Mouse (Mus musculus): ENCODE results near the gene Itpr2. TPM values are rescaled to one million over a fixed set of nuclear protein-coding genes. Genes with fewer than 3 reads are reported as not detected.

The Itpr2 gene
- polyA plus RNA-seq, 1 experiment from 2014 or later = 6.2 TPM

GRCm38 (mm10) chr6:146270162-146270561 lies 231.9 kb downstream of the Itpr2 start:
- Histone ChIP-seq H3K4me3 (replicated peaks; ENCODE audit: low read length) (no peak overlapping the region), H3K4me2 (replicated peaks) (no peak overlapping the region), H3K27me3 (ENCODE audit: control insufficient read depth, insufficient read depth, low read length) (no peaks in the 10 kb centered on the region), H3K9me3 (ENCODE audit: control insufficient read depth, low read length) (no peaks in the 10 kb centered on the region), H3K36me3 (replicated peaks; ENCODE audit: control insufficient read depth, insufficient read depth) (no peaks in the 10 kb centered on the region), H3K27ac (no peak overlapping the region), H3K9ac (no peak overlapping the region), H3K4me1 (replicated peaks; ENCODE audit: control insufficient read depth, insufficient read depth, low read length) (peaks cover 11% of the 10 kb centered on the region; the same call in 1 of the 2 replicates)
- DNase-seq (ENCODE audit: low spot score) (no peak), ATAC-seq (ENCODE audit: low FRiP score) (no peak)
- 42% methylated on average over 5 of the region's 5 CpGs for WGBS

GRCm38 (mm10) chr6:146269291-146269690 lies 232.7 kb downstream of the Itpr2 start:
- no peaks in the 10 kb centered on the region for H3K36me3 ChIP-seq (replicated peaks; ENCODE audit: control insufficient read depth, insufficient read depth)
- no peak for DNase-seq (ENCODE audit: low spot score)
- WGBS = 95% methylated on average over 5 of the region's 5 CpGs

GRCm38 (mm10) chr6:146260674-146261376 lies 241.2 kb downstream of the Itpr2 start:
- Histone ChIP-seq H3K36me3 (replicated peaks; ENCODE audit: control insufficient read depth, insufficient read depth) (no peaks in the 10 kb centered on the region), H3K4me1 (replicated peaks; ENCODE audit: control insufficient read depth, insufficient read depth, low read length) (no peaks in the 10 kb centered on the region), H3K27ac (no peak overlapping the region), H3K9ac (no peak overlapping the region), H3K9me3 (ENCODE audit: control insufficient read depth, low read length) (no peaks in the 10 kb centered on the region), H3K27me3 (ENCODE audit: control insufficient read depth, insufficient read depth, low read length) (no peaks in the 10 kb centered on the region), H3K4me3 (replicated peaks; ENCODE audit: low read length) (no peak overlapping the region), H3K4me2 (replicated peaks) (no peak overlapping the region)
- ATAC-seq (ENCODE audit: low FRiP score) = no peak
- no peak for DNase-seq (ENCODE audit: low spot score)
- WGBS = 91% methylated on average over 7 of the region's 7 CpGs

More at GRCm38 (mm10) chr6:146269291-146269690, 232.7 kb downstream of the Itpr2 start:
- ATAC-seq (ENCODE audit: low FRiP score) = no peak
- Histone ChIP-seq H3K27ac (no peak overlapping the region), H3K4me1 (replicated peaks; ENCODE audit: control insufficient read depth, insufficient read depth, low read length) (peaks cover 11% of the 10 kb centered on the region; the same call in 1 of the 2 replicates), H3K4me2 (replicated peaks) (no peak overlapping the region), H3K27me3 (ENCODE audit: control insufficient read depth, insufficient read depth, low read length) (no peaks in the 10 kb centered on the region), H3K4me3 (replicated peaks; ENCODE audit: low read length) (no peak overlapping the region), H3K9ac (no peak overlapping the region), H3K9me3 (ENCODE audit: control insufficient read depth, low read length) (no peaks in the 10 kb centered on the region)

GRCm38 (mm10) chr6:146258751-146259150 lies 243.3 kb downstream of the Itpr2 start:
- no peaks in the 10 kb centered on the region for H3K9me3 ChIP-seq (ENCODE audit: control insufficient read depth, low read length)
- H3K27me3 ChIP-seq (ENCODE audit: control insufficient read depth, insufficient read depth, low read length) = no peaks in the 10 kb centered on the region
- no peak overlapping the region for H3K27ac ChIP-seq
- H3K4me2 ChIP-seq (replicated peaks) = no peak overlapping the region
- no peak overlapping the region for H3K4me3 ChIP-seq (replicated peaks; ENCODE audit: low read length)
- no peak overlapping the region for H3K9ac ChIP-seq
- no peak for ATAC-seq (ENCODE audit: low FRiP score)
- H3K36me3 ChIP-seq (replicated peaks; ENCODE audit: control insufficient read depth, insufficient read depth) = no peaks in the 10 kb centered on the region
- DNase-seq (ENCODE audit: low spot score) = no peak
- H3K4me1 ChIP-seq (replicated peaks; ENCODE audit: control insufficient read depth, insufficient read depth, low read length) = no peaks in the 10 kb centered on the region
- WGBS = 88% methylated on average over 5 of the region's 5 CpGs

GRCm38 (mm10) chr6:146258261-146258660 lies 243.8 kb downstream of the Itpr2 start:
- H3K9me3 ChIP-seq (ENCODE audit: control insufficient read depth, low read length) = no peaks in the 10 kb centered on the region
- ATAC-seq (ENCODE audit: low FRiP score) (no peak), DNase-seq (ENCODE audit: low spot score) (no peak)
- no peak overlapping the region for H3K27ac ChIP-seq
- no peaks in the 10 kb centered on the region for H3K36me3 ChIP-seq (replicated peaks; ENCODE audit: control insufficient read depth, insufficient read depth)
- H3K27me3 ChIP-seq (ENCODE audit: control insufficient read depth, insufficient read depth, low read length) = no peaks in the 10 kb centered on the region
- H3K4me1 ChIP-seq (replicated peaks; ENCODE audit: control insufficient read depth, insufficient read depth, low read length) = no peaks in the 10 kb centered on the region
- 94% methylated on average over 3 of the region's 3 CpGs for WGBS
- no peak overlapping the region for H3K4me3 ChIP-seq (replicated peaks; ENCODE audit: low read length)
- H3K4me2 ChIP-seq (replicated peaks) = no peak overlapping the region
- H3K9ac ChIP-seq = no peak overlapping the region

GRCm38 (mm10) chr6:146256947-146257670 lies 244.9 kb downstream of the Itpr2 start:
- no peak overlapping the region for H3K4me3 ChIP-seq (replicated peaks; ENCODE audit: low read length)
- H3K9me3 ChIP-seq (ENCODE audit: control insufficient read depth, low read length) = no peaks in the 10 kb centered on the region
- WGBS = 91% methylated on average over 7 of the region's 7 CpGs
- no peaks in the 10 kb centered on the region for H3K27me3 ChIP-seq (ENCODE audit: control insufficient read depth, insufficient read depth, low read length)
- no peak for DNase-seq (ENCODE audit: low spot score)
- H3K4me1 ChIP-seq (replicated peaks; ENCODE audit: control insufficient read depth, insufficient read depth, low read length) = no peaks in the 10 kb centered on the region
- no peak overlapping the region for H3K27ac ChIP-seq
- H3K4me2 ChIP-seq (replicated peaks) = no peak overlapping the region
- no peak for ATAC-seq (ENCODE audit: low FRiP score)
- H3K36me3 ChIP-seq (replicated peaks; ENCODE audit: control insufficient read depth, insufficient read depth) = no peaks in the 10 kb centered on the region
- no peak overlapping the region for H3K9ac ChIP-seq

GRCm38 (mm10) chr6:146256401-146256800 lies 245.6 kb downstream of the Itpr2 start:
- no peaks in the 10 kb centered on the region for H3K4me1 ChIP-seq (replicated peaks; ENCODE audit: control insufficient read depth, insufficient read depth, low read length)
- no peak overlapping the region for H3K9ac ChIP-seq
- 81% methylated on average over 2 of the region's 2 CpGs for WGBS
- ATAC-seq (ENCODE audit: low FRiP score) (no peak), DNase-seq (ENCODE audit: low spot score) (no peak)
- H3K4me3 ChIP-seq (replicated peaks; ENCODE audit: low read length) = no peak overlapping the region
- no peaks in the 10 kb centered on the region for H3K9me3 ChIP-seq (ENCODE audit: control insufficient read depth, low read length)
- no peak overlapping the region for H3K4me2 ChIP-seq (replicated peaks)
- H3K36me3 ChIP-seq (replicated peaks; ENCODE audit: control insufficient read depth, insufficient read depth) = no peaks in the 10 kb centered on the region
- no peaks in the 10 kb centered on the region for H3K27me3 ChIP-seq (ENCODE audit: control insufficient read depth, insufficient read depth, low read length)
- H3K27ac ChIP-seq = no peak overlapping the region

- ATAC-seq (ENCODE audit: low FRiP score) (no peak), DNase-seq (ENCODE audit: low spot score) (no peak)
- H3K27ac ChIP-seq = no peak overlapping the region
- no peaks in the 10 kb centered on the region for H3K27me3 ChIP-seq (ENCODE audit: control insufficient read depth, insufficient read depth, low read length)
- H3K36me3 ChIP-seq (replicated peaks; ENCODE audit: control insufficient read depth, insufficient read depth) = no peaks in the 10 kb centered on the region
- no peak overlapping the region for H3K4me2 ChIP-seq (replicated peaks)
- H3K4me1 ChIP-seq (replicated peaks; ENCODE audit: control insufficient read depth, insufficient read depth, low read length) = no peaks in the 10 kb centered on the region
- H3K9me3 ChIP-seq (ENCODE audit: control insufficient read depth, low read length) = no peaks in the 10 kb centered on the region
- H3K9ac ChIP-seq = no peak overlapping the region
- WGBS = 96% methylated on average over 6 of the region's 6 CpGs
- H3K4me3 ChIP-seq (replicated peaks; ENCODE audit: low read length) = no peak overlapping the region
Observed at GRCm38 (mm10) chr6:146255656-146256055, 246.4 kb downstream of the Itpr2 start.

GRCm38 (mm10) chr6:146254931-146255330 lies 247.1 kb downstream of the Itpr2 start:
- DNase-seq (ENCODE audit: low spot score) (no peak), ATAC-seq (ENCODE audit: low FRiP score) (no peak)
- Histone ChIP-seq H3K9me3 (ENCODE audit: control insufficient read depth, low read length) (no peaks in the 10 kb centered on the region), H3K36me3 (replicated peaks; ENCODE audit: control insufficient read depth, insufficient read depth) (no peaks in the 10 kb centered on the region), H3K27me3 (ENCODE audit: control insufficient read depth, insufficient read depth, low read length) (no peaks in the 10 kb centered on the region), H3K9ac (no peak overlapping the region), H3K4me1 (replicated peaks; ENCODE audit: control insufficient read depth, insufficient read depth, low read length) (no peaks in the 10 kb centered on the region), H3K4me2 (replicated peaks) (no peak overlapping the region), H3K27ac (no peak overlapping the region), H3K4me3 (replicated peaks; ENCODE audit: low read length) (no peak overlapping the region)
- 72% methylated on average over 9 of the region's 9 CpGs for whole genome bisulfite sequencing

Data from hindbrain, embryonic 14.5 days (tissue).